Mouse (Mus musculus) heart, embryonic 10.5 days (tissue): ENCODE data around the gene L3mbtl1. TPM values are rescaled to one million over a fixed set of nuclear protein-coding genes. Genes with fewer than 3 reads are reported as not detected.
A peak's percentile ranks its signal among the peaks of the same experiment; 100 is the strongest.

Source experiments
- DNase-seq: peaks from one replicate; pipeline ENCODE4 v3.0.0-alpha.2; 2017; ENCODE audit warnings: low spot score
- H3K27ac ChIP-seq: fragments of 300-500 bp; sonication (generic); 2 replicates; pipeline ENCODE4 v1.5.1; 2016; ENCODE audit warnings: mild to moderate bottlenecking
- H3K27me3 ChIP-seq: fragments of 300-500 bp; sonication (generic); 2 replicates; pipeline ENCODE4 v1.6.1; 2016; ENCODE audit warnings: mild to moderate bottlenecking; ENCODE audit not compliant: poor library complexity, insufficient read depth, severe bottlenecking
- H3K36me3 ChIP-seq: fragments of 300-500 bp; sonication (generic); 2 replicates; pipeline ENCODE4 v1.6.1; 2016; ENCODE audit warnings: mild to moderate bottlenecking, moderate library complexity
- H3K4me1 ChIP-seq: fragments of 300-500 bp; sonication (generic); 2 replicates; pipeline ENCODE4 v1.6.1; 2016; ENCODE audit warnings: mild to moderate bottlenecking
- H3K4me3 ChIP-seq: fragments of 300-500 bp; sonication (generic); 2 replicates; pipeline ENCODE4 v1.5.1; 2016; ENCODE audit warnings: mild to moderate bottlenecking, moderate library complexity
- H3K9me3 ChIP-seq: fragments of 300-500 bp; sonication (generic); 2 replicates; pipeline ENCODE4 v1.6.1; 2016; ENCODE audit warnings: mild to moderate bottlenecking, moderate library complexity
- WGBS: fragments of 180-500 bp; shearing (Covaris S2); methylation state at CpG from one replicate; pipeline ENCODE4 v1.1.7; 2016; 5-methylcytosine and 5-hydroxymethylcytosine counted together
- polyA plus RNA-seq: library from polyadenylated mRNA; unstranded; fragments of >200 nt; fragmentation: Nextera tagmentation; extraction: Ambion mirVana; gene quantifications from 2 replicates; pipeline ENCODE4 v1.2.1, GENCODE M21; 2016

L3mbtl1 gene
- polyA plus RNA-seq, 1 experiment from 2014 or later = 0.15 TPM

- H3K9me3 ChIP-seq = no peaks in the 10 kb centered on the region
- peaks cover 15% of the 10 kb centered on the region for H3K4me1 ChIP-seq
- 48% methylated on average over 14 of the region's 14 CpGs for WGBS
- no peaks in the 10 kb centered on the region for H3K36me3 ChIP-seq
- DNase-seq = peak; percentile 74
- peak overlapping the region; percentile 40 for H3K4me3 ChIP-seq
- H3K27ac ChIP-seq = no peak overlapping the region
- peaks cover 27% of the 10 kb centered on the region for H3K27me3 ChIP-seq
Observed at GRCm38 (mm10) chr2:162948221-162948620, 4.9 kb downstream of the L3mbtl1 start.

- H3K4me3 ChIP-seq = no peak overlapping the region
- 80% methylated on average over 2 of the region's 2 CpGs for WGBS
- 0 out of 2 replicates have a peak, but pooled peaks cover 7% of the 10 kb centered on the region for H3K4me1 ChIP-seq
- H3K36me3 ChIP-seq = no peaks in the 10 kb centered on the region
- H3K27ac ChIP-seq = no peak overlapping the region
- H3K9me3 ChIP-seq = no peaks in the 10 kb centered on the region
- H3K27me3 ChIP-seq = 0 out of 2 replicates have a peak, but pooled peaks cover 10% of the 10 kb centered on the region
- no peak for DNase-seq
Observed at GRCm38 (mm10) chr2:162950776-162951175, 7.5 kb downstream of the L3mbtl1 start.

GRCm38 (mm10) chr2:162956843-162957242 lies 13.6 kb downstream of the L3mbtl1 start:
- H3K27me3 ChIP-seq = no peaks in the 10 kb centered on the region
- H3K36me3 ChIP-seq = no peaks in the 10 kb centered on the region
- no peak overlapping the region for H3K4me3 ChIP-seq
- 95% methylated on average over 2 of the region's 2 CpGs for WGBS
- no peaks in the 10 kb centered on the region for H3K9me3 ChIP-seq
- no peak for DNase-seq
- H3K4me1 ChIP-seq = no peaks in the 10 kb centered on the region
- H3K27ac ChIP-seq = no peak overlapping the region

- Histone ChIP-seq H3K9me3 (no peaks in the 10 kb centered on the region), H3K4me1 (no peaks in the 10 kb centered on the region), H3K27ac (no peak overlapping the region), H3K4me3 (no peak overlapping the region), H3K27me3 (no peaks in the 10 kb centered on the region), H3K36me3 (no peaks in the 10 kb centered on the region)
- 59% methylated on average over 10 of the region's 10 CpGs for WGBS
- DNase-seq = no peak
Observed at GRCm38 (mm10) chr2:162961321-162961720, 18.0 kb downstream of the L3mbtl1 start.

- H3K4me3 ChIP-seq = no peak overlapping the region
- no peaks in the 10 kb centered on the region for H3K36me3 ChIP-seq
- H3K27ac ChIP-seq = no peak overlapping the region
- H3K27me3 ChIP-seq = peaks cover 24% of the 10 kb centered on the region
- H3K4me1 ChIP-seq = no peaks in the 10 kb centered on the region
- 89% methylated on average over 2 of the region's 2 CpGs for WGBS
- no peaks in the 10 kb centered on the region for H3K9me3 ChIP-seq
- no peak for DNase-seq
Observed at GRCm38 (mm10) chr2:162966734-162967133, 23.5 kb downstream of the L3mbtl1 start.

GRCm38 (mm10) chr2:162968357-162968756 lies 25.1 kb downstream of the L3mbtl1 start:
- no peak for DNase-seq
- Histone ChIP-seq H3K4me3 (no peak overlapping the region), H3K9me3 (no peaks in the 10 kb centered on the region), H3K4me1 (peaks cover under 1% of the 10 kb centered on the region; the same call in 1 of the 2 replicates), H3K27ac (no peak overlapping the region), H3K36me3 (no peaks in the 10 kb centered on the region), H3K27me3 (peaks cover 24% of the 10 kb centered on the region)
- WGBS = 17% methylated on average over 5 of the region's 5 CpGs

- H3K4me3 ChIP-seq = no peak overlapping the region
- no peak overlapping the region for H3K27ac ChIP-seq
- DNase-seq = no peak
- no peaks in the 10 kb centered on the region for H3K9me3 ChIP-seq
- peaks cover 8% of the 10 kb centered on the region for H3K4me1 ChIP-seq
- WGBS = 67% methylated on average over 3 of the region's 3 CpGs
- H3K27me3 ChIP-seq = peaks cover 24% of the 10 kb centered on the region
- H3K36me3 ChIP-seq = no peaks in the 10 kb centered on the region
Observed at GRCm38 (mm10) chr2:162969101-162969500, 25.8 kb downstream of the L3mbtl1 start.

- Histone ChIP-seq H3K27me3 (peaks cover 24% of the 10 kb centered on the region), H3K9me3 (no peaks in the 10 kb centered on the region), H3K4me1 (peaks cover 19% of the 10 kb centered on the region), H3K36me3 (no peaks in the 10 kb centered on the region), H3K27ac (no peak overlapping the region), H3K4me3 (no peak overlapping the region)
- 75% methylated on average over 6 of the region's 6 CpGs for WGBS
- DNase-seq = peak; percentile 63
Observed at GRCm38 (mm10) chr2:162970896-162971295, 27.6 kb downstream of the L3mbtl1 start.

GRCm38 (mm10) chr2:162972752-162973151 lies 29.5 kb downstream of the L3mbtl1 start:
- Histone ChIP-seq H3K4me3 (no peak overlapping the region), H3K9me3 (no peaks in the 10 kb centered on the region), H3K27ac (no peak overlapping the region), H3K36me3 (no peaks in the 10 kb centered on the region), H3K4me1 (peaks cover 19% of the 10 kb centered on the region), H3K27me3 (peaks cover 15% of the 10 kb centered on the region)
- DNase-seq = no peak
- WGBS = 52% methylated on average over 7 of the region's 7 CpGs

GRCm38 (mm10) chr2:162973206-162973605 lies 29.9 kb downstream of the L3mbtl1 start:
- Histone ChIP-seq H3K27ac (no peak overlapping the region), H3K9me3 (no peaks in the 10 kb centered on the region), H3K27me3 (peaks cover 15% of the 10 kb centered on the region), H3K4me1 (peaks cover 19% of the 10 kb centered on the region), H3K4me3 (no peak overlapping the region), H3K36me3 (no peaks in the 10 kb centered on the region)
- 73% methylated on average over 5 of the region's 5 CpGs for WGBS
- DNase-seq = no peak

- Histone ChIP-seq H3K4me1 (peaks cover 19% of the 10 kb centered on the region), H3K4me3 (no peak overlapping the region), H3K9me3 (no peaks in the 10 kb centered on the region), H3K27me3 (peaks cover 15% of the 10 kb centered on the region), H3K27ac (peak overlapping the region; percentile 29; the same call in 1 of the 2 replicates), H3K36me3 (no peaks in the 10 kb centered on the region)
- DNase-seq = peak; percentile 63
- 35% methylated on average over 11 of the region's 11 CpGs for whole genome bisulfite sequencing
Observed at GRCm38 (mm10) chr2:162973637-162974036, 30.4 kb downstream of the L3mbtl1 start.

- Histone ChIP-seq H3K36me3 (no peaks in the 10 kb centered on the region), H3K27me3 (peaks cover 8% of the 10 kb centered on the region; the same call in 1 of the 2 replicates), H3K27ac (no peak overlapping the region), H3K9me3 (no peaks in the 10 kb centered on the region), H3K4me1 (peaks cover 19% of the 10 kb centered on the region), H3K4me3 (no peak overlapping the region)
- peak; percentile 50 for DNase-seq
- 77% methylated on average over 11 of the region's 11 CpGs for WGBS
Observed at GRCm38 (mm10) chr2:162975157-162975775, 32.0 kb downstream of the L3mbtl1 start.

- H3K9me3 ChIP-seq = no peaks in the 10 kb centered on the region
- H3K4me1 ChIP-seq = peaks cover 19% of the 10 kb centered on the region
- no peak for DNase-seq
- H3K4me3 ChIP-seq = no peak overlapping the region
- H3K27ac ChIP-seq = no peak overlapping the region
- peaks cover 3% of the 10 kb centered on the region; the same call in 1 of the 2 replicates for H3K27me3 ChIP-seq
- WGBS = 64% methylated on average over 4 of the region's 4 CpGs
- H3K36me3 ChIP-seq = no peaks in the 10 kb centered on the region
Observed at GRCm38 (mm10) chr2:162976001-162976400, 32.7 kb downstream of the L3mbtl1 start.

- Histone ChIP-seq H3K4me3 (no peak overlapping the region), H3K9me3 (no peaks in the 10 kb centered on the region), H3K27ac (no peak overlapping the region), H3K27me3 (no peaks in the 10 kb centered on the region), H3K4me1 (no peaks in the 10 kb centered on the region), H3K36me3 (no peaks in the 10 kb centered on the region)
- 83% methylated on average over 6 of the region's 6 CpGs for WGBS
- DNase-seq = no peak
Observed at GRCm38 (mm10) chr2:162984381-162984780, 41.1 kb downstream of the L3mbtl1 start.
